Mouse (Mus musculus) heart, embryonic 11.5 days (tissue): ENCODE measurements around the gene Hdac10. TPM values are rescaled to one million over a fixed set of nuclear protein-coding genes. Genes with fewer than 3 reads are reported as not detected.
A peak's percentile ranks its signal among the peaks of the same experiment; 100 is the strongest.

ENCODE experiments used
- ATAC-seq: fragments of 200-750 bp; cut with Nextera tagmentation; replicated peaks from 2 replicates; pipeline ENCODE4 v1.8.0; 2017; ENCODE audit warnings: moderate library complexity; ENCODE audit not compliant: insufficient number of reproducible peaks, low FRiP score, low TSS enrichment
- H3K27ac ChIP-seq: fragments of 300-500 bp; sonication (generic); 2 replicates; pipeline ENCODE4 v1.5.1; 2014; ENCODE audit warnings: mild to moderate bottlenecking, low read depth, low read length
- H3K27me3 ChIP-seq: fragments of 300-500 bp; sonication (generic); 2 replicates; pipeline ENCODE4 v1.6.1; 2014; ENCODE audit warnings: mild to moderate bottlenecking, low read length, mixed read lengths; ENCODE audit not compliant: control insufficient read depth, insufficient read depth
- H3K36me3 ChIP-seq: fragments of 300-500 bp; sonication (generic); 2 replicates; pipeline ENCODE4 v1.6.1; 2014; ENCODE audit warnings: mild to moderate bottlenecking, low read length, moderate library complexity, mixed read lengths; ENCODE audit not compliant: control insufficient read depth, insufficient read depth
- H3K4me1 ChIP-seq: fragments of 300-500 bp; sonication (generic); 2 replicates; pipeline ENCODE4 v1.6.1; 2014; ENCODE audit warnings: low read length; ENCODE audit not compliant: control insufficient read depth, insufficient read depth
- H3K4me2 ChIP-seq: fragments of 300-500 bp; sonication (generic); 2 replicates; pipeline ENCODE4 v1.6.1; 2014; ENCODE audit warnings: mild to moderate bottlenecking, moderate library complexity
- H3K4me3 ChIP-seq: fragments of 300-500 bp; sonication (generic); 2 replicates; pipeline ENCODE4 v1.5.1; 2014; ENCODE audit warnings: low read depth, low read length
- H3K9ac ChIP-seq: fragments of 300-500 bp; sonication (generic); 2 replicates; pipeline ENCODE4 v1.6.1; 2014; ENCODE audit warnings: mild to moderate bottlenecking, low read depth, low read length, moderate library complexity
- H3K9me3 ChIP-seq: fragments of 300-500 bp; sonication (generic); replicated peaks from 2 replicates; pipeline ENCODE4 v1.6.1; 2016; ENCODE audit warnings: low read length; ENCODE audit not compliant: control insufficient read depth
- WGBS: fragments of 180-500 bp; shearing (Covaris S2); extraction: QIAGEN DNeasy Blood & Tissue Kit; methylation state at CpG from one replicate; pipeline ENCODE4 v1.1.7; 2014; ENCODE audit not compliant: insufficient replicate concordance; 5-methylcytosine and 5-hydroxymethylcytosine counted together
- polyA plus RNA-seq: library from polyadenylated mRNA; unstranded; fragments of >200 nt; fragmentation: Nextera tagmentation; extraction: Ambion mirVana; gene quantifications from 2 replicates; pipeline ENCODE4 v1.2.1, GENCODE M21; 2014

The Hdac10 gene
- polyA plus RNA-seq, 1 experiment from 2014 or later, result 10.5 TPM

- peaks cover 64% of the 10 kb centered on the region for H3K36me3 ChIP-seq
- no peaks in the 10 kb centered on the region for H3K9me3 ChIP-seq
- no peaks in the 10 kb centered on the region for H3K27me3 ChIP-seq
- no peaks in the 10 kb centered on the region for H3K4me1 ChIP-seq
- no peak for ATAC-seq
- no peak overlapping the region for H3K4me3 ChIP-seq
- H3K9ac ChIP-seq, result no peak overlapping the region
- no peak overlapping the region for H3K4me2 ChIP-seq
- 65% methylated on average over 7 of the region's 7 CpGs for WGBS
- H3K27ac ChIP-seq, result no peak overlapping the region
Measured at GRCm38 (mm10) chr15:89157954-89158353, 29.5 kb upstream of the Hdac10 start.

DNA sequence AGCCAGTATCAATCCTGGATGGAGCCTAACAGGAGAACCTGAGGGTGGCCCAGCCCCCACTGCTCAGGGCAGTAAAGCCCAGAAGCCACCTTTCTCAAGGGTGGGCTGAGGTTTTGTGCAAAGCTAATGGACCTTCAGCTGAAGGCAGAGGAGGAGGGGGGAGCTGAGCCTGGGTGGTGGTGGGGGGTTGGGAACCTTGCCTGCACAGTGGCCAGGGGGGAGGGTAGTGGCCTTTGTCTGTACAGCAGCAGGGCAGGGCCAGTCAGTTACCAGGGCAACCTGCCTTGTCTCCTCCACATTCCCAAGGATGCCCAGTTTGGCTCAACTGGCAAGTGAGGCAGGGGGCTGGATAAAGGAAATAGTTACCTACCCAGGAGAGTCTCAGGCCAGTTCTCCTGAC, 23.8 kb upstream of the Hdac10 start:
- ATAC-seq, result no peak
- H3K9me3 ChIP-seq, result no peaks in the 10 kb centered on the region
- H3K4me2 ChIP-seq, result no peak overlapping the region
- no peak overlapping the region for H3K27ac ChIP-seq
- H3K27me3 ChIP-seq, result peaks cover 31% of the 10 kb centered on the region
- H3K36me3 ChIP-seq, result peaks cover 26% of the 10 kb centered on the region
- H3K4me3 ChIP-seq, result no peak overlapping the region
- H3K4me1 ChIP-seq, result peaks cover 6% of the 10 kb centered on the region
- no peak overlapping the region for H3K9ac ChIP-seq

- Histone ChIP-seq H3K4me2 (peak overlapping the region; percentile 99), H3K9ac (no peak overlapping the region), H3K36me3 (peaks cover 10% of the 10 kb centered on the region), H3K4me1 (peaks cover 16% of the 10 kb centered on the region), H3K27ac (no peak overlapping the region), H3K4me3 (peak overlapping the region; percentile 74), H3K9me3 (no peaks in the 10 kb centered on the region), H3K27me3 (peaks cover 54% of the 10 kb centered on the region)
- 2% methylated on average over 13 of the region's 13 CpGs for WGBS
- ATAC-seq, result no peak
Measured at GRCm38 (mm10) chr15:89150041-89150390, 21.5 kb upstream of the Hdac10 start.

GRCm38 (mm10) chr15:89149271-89150040, 21.0 kb upstream of the Hdac10 start, which contains the start of gene Mapk11:
Mapk11 (minus strand) TSS chr15:89149628.
- WGBS, result under 1% methylated on average over 58 of the region's 61 CpGs

DNA sequence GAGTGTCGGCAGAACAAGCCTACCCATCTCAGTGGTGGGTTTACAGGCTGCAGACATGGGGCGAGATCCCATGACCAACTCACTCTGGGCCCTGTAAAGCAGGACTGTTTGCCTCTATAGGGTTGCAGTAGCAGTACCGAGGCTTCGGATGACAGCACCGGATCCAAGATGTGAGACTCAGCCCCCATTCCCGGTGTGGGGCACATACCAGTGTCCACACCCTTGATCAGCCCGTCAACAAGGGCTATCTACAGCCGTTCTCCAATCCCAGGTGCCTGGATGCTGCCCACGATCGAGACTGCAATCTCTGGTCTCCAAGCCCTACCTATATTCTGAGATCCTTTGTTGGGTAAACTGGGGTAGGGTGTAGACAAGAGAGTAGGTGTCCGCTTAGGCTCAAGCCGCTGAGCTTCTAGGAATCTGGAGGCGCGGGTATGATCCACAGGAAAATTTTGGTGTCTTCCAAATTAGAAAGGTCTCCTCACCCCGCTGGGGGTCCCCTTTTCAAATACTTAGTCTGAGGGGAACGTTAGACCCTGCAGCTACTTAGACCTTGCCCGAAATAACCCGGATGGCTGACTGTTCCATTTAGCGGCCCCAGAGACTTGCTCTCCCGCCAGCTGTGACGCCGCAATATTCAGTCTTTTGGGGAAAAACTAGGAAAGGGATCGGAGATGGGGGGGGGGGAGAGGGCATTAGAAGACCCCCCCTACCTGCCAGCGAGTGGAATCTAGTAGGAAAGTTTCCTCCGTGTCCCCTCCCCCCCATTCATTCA, 20.2 kb upstream of the Hdac10 start:
- WGBS, result 7% methylated on average over 25 of the region's 25 CpGs
- H3K9me3 ChIP-seq, result no peaks in the 10 kb centered on the region

More at GRCm38 (mm10) chr15:89149271-89150040, 21.0 kb upstream of the Hdac10 start, which contains the start of gene Mapk11:
- Histone ChIP-seq H3K27me3 (peaks cover 59% of the 10 kb centered on the region), H3K4me2 (peak within 1 kb of the TSS; percentile 99), H3K27ac (no peak within 1 kb of the TSS), H3K4me1 (peaks cover 16% of the 10 kb centered on the region), H3K36me3 (peaks cover 7% of the 10 kb centered on the region), H3K9me3 (no peaks in the 10 kb centered on the region), H3K4me3 (peak within 1 kb of the TSS; percentile 74), H3K9ac (peak within 1 kb of the TSS; percentile 74)
- ATAC-seq, result peak; percentile 50

DNA sequence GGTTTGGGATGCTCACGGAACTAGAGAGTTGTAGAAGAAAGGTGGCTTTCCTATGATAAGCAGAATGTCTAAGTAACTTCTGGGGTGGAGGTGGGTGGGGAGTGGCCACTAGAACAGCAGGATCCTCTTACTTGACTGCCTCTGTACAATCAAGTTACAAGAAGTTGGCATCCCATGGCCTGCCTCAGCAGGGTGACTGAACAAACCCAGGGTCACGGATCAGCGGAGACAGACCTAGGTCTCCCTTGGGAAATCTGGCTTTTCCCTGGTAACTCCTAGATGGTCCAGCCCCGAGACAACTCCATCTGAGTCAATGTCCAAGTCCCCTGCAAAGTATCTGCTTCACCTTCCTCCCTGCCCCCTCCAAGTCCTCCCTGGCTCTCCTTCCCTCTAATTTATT, 19.4 kb upstream of the Hdac10 start:
- Histone ChIP-seq H3K27ac (no peak overlapping the region), H3K4me1 (peaks cover 16% of the 10 kb centered on the region), H3K36me3 (no peaks in the 10 kb centered on the region), H3K27me3 (peaks cover 63% of the 10 kb centered on the region), H3K4me3 (no peak overlapping the region), H3K9me3 (no peaks in the 10 kb centered on the region), H3K4me2 (no peak overlapping the region), H3K9ac (no peak overlapping the region)
- ATAC-seq, result no peak
- WGBS, result 59% methylated on average over 4 of the region's 4 CpGs

More for the DNA sequence above, 20.2 kb upstream of the Hdac10 start:
- Histone ChIP-seq H3K4me1 (peaks cover 16% of the 10 kb centered on the region), H3K27ac (no peak overlapping the region), H3K27me3 (peaks cover 62% of the 10 kb centered on the region), H3K36me3 (peaks cover 2% of the 10 kb centered on the region; the same call in 1 of the 2 replicates), H3K4me3 (peak overlapping the region; percentile 74), H3K4me2 (peak overlapping the region; percentile 99), H3K9ac (peak overlapping the region; percentile 74)
- no peak for ATAC-seq

DNA sequence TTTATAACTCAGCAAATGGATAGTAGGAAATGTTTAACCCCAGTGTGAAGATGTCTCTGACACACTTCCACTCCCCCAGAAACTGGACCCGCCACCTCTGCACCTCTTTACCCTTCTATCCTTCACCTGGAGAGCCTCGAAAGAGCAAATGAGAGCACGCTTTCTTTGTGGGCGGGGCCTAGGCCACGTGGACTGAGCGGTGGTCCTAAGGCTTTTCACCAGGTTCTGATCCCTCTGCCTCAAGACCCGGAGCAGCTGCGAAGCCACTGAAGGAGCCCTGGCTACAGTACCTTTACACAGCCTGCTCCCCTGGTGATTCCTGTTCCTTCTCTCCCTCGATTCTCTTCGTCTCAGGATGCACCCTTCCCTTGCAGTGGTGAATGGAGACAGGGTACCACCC, 19.0 kb upstream of the Hdac10 start:
- 22% methylated on average over 10 of the region's 10 CpGs for WGBS
- Histone ChIP-seq H3K4me3 (no peak overlapping the region), H3K4me2 (no peak overlapping the region)

GRCm38 (mm10) chr15:89147024-89147423, 18.5 kb upstream of the Hdac10 start:
- H3K9ac ChIP-seq, result no peak overlapping the region
- peaks cover 16% of the 10 kb centered on the region for H3K4me1 ChIP-seq
- 15% methylated on average over 15 of the region's 16 CpGs for WGBS
- no peak for ATAC-seq
- H3K9me3 ChIP-seq, result no peaks in the 10 kb centered on the region
- peak overlapping the region; percentile 20 for H3K4me3 ChIP-seq
- H3K27me3 ChIP-seq, result peaks cover 70% of the 10 kb centered on the region
- no peak overlapping the region for H3K27ac ChIP-seq
- H3K4me2 ChIP-seq, result peak overlapping the region; percentile 58
- no peaks in the 10 kb centered on the region for H3K36me3 ChIP-seq

More for the DNA sequence above, 19.0 kb upstream of the Hdac10 start:
- H3K4me1 ChIP-seq, result peaks cover 16% of the 10 kb centered on the region
- H3K27me3 ChIP-seq, result peaks cover 67% of the 10 kb centered on the region
- H3K9me3 ChIP-seq, result no peaks in the 10 kb centered on the region
- no peak overlapping the region for H3K27ac ChIP-seq
- no peak for ATAC-seq
- H3K9ac ChIP-seq, result no peak overlapping the region
- H3K36me3 ChIP-seq, result no peaks in the 10 kb centered on the region
